Mouse (Mus musculus) pancreas, adult 10 weeks (tissue): ENCODE results near the gene Rpl19. TPM values are rescaled to one million over a fixed set of nuclear protein-coding genes. Genes with fewer than 3 reads are reported as not detected.

Experiments used
- polyA plus RNA-seq: library from polyadenylated mRNA; stranded (reverse); fragments of 350-450 nt; fragmentation: Illumina TruSeq; extraction: RNeasy Lipid Tissue Mini Kit (QIAGEN cat#74804); gene quantifications from one replicate; pipeline ENCODE4 v1.2.3, GENCODE M21; 2015; ENCODE audit warnings: low read depth, low replicate concordance; ENCODE audit not compliant: insufficient read depth

The Rpl19 gene
- 443 TPM for polyA plus RNA-seq

GRCm38 (mm10) chr11:98026570-98027296 lies at the start of gene Rpl19:
Rpl19 (plus strand) TSS chr11:98026710.

GRCm38 (mm10) chr11:97985727-97986677 lies 40.5 kb upstream of the Rpl19 start, which contains the start of gene Plxdc1:
Plxdc1 (minus strand) TSS chr11:97986444.

GRCm38 (mm10) chr11:97995564-97996288 lies 30.8 kb upstream of the Rpl19 start, which contains the start of gene Arl5c:
Arl5c (minus strand) TSS chr11:97996181.

GRCm38 (mm10) chr11:98022555-98023371 lies 3.7 kb upstream of the Rpl19 start, which contains the start of gene Cacnb1:
Cacnb1 (minus strand) TSS chr11:98023034.

GRCm38 (mm10) chr11:98052989-98053834 lies 26.7 kb downstream of the Rpl19 start, which contains the start of gene Stac2:
Stac2 (minus strand) TSS chr11:98053462.

Other genes starting within 250 kb of the Rpl19 start
- 455 TPM for gene Rpl23, start 244.3 kb upstream of the Rpl19 start, polyA plus RNA-seq
- gene Lasp1, start 227.7 kb upstream of the Rpl19 start, polyA plus RNA-seq = 27.9 TPM
- gene B230217C12Rik, start 185.9 kb upstream of the Rpl19 start, polyA plus RNA-seq = 2.5 TPM
- not detected for gene Fbxo47, start 142.6 kb upstream of the Rpl19 start, polyA plus RNA-seq
- gene Plxdc1, start 40.3 kb upstream of the Rpl19 start, polyA plus RNA-seq = 1.3 TPM
- gene Arl5c, start 30.5 kb upstream of the Rpl19 start, polyA plus RNA-seq = 0.90 TPM
- gene Cacnb1, start 3.7 kb upstream of the Rpl19 start, polyA plus RNA-seq = 2.7 TPM
- gene Stac2, start 26.8 kb downstream of the Rpl19 start, polyA plus RNA-seq = not detected
- gene Fbxl20, start 123.7 kb downstream of the Rpl19 start, polyA plus RNA-seq = 6.3 TPM
- 6.4 TPM for gene Med1, start 166.6 kb downstream of the Rpl19 start, polyA plus RNA-seq
- 5.5 TPM for gene Cdk12, start 176.3 kb downstream of the Rpl19 start, polyA plus RNA-seq